Mouse (Mus musculus): ENCODE results near the gene AI837181. TPM values are rescaled to one million over a fixed set of nuclear protein-coding genes. Genes with fewer than 3 reads are reported as not detected.

The AI837181 gene
- polyA plus RNA-seq (2015; fragmentation: Nextera tagmentation; extraction: Ambion mirVana) = 84.7 and 87.3 TPM in 2 replicates

DNA sequence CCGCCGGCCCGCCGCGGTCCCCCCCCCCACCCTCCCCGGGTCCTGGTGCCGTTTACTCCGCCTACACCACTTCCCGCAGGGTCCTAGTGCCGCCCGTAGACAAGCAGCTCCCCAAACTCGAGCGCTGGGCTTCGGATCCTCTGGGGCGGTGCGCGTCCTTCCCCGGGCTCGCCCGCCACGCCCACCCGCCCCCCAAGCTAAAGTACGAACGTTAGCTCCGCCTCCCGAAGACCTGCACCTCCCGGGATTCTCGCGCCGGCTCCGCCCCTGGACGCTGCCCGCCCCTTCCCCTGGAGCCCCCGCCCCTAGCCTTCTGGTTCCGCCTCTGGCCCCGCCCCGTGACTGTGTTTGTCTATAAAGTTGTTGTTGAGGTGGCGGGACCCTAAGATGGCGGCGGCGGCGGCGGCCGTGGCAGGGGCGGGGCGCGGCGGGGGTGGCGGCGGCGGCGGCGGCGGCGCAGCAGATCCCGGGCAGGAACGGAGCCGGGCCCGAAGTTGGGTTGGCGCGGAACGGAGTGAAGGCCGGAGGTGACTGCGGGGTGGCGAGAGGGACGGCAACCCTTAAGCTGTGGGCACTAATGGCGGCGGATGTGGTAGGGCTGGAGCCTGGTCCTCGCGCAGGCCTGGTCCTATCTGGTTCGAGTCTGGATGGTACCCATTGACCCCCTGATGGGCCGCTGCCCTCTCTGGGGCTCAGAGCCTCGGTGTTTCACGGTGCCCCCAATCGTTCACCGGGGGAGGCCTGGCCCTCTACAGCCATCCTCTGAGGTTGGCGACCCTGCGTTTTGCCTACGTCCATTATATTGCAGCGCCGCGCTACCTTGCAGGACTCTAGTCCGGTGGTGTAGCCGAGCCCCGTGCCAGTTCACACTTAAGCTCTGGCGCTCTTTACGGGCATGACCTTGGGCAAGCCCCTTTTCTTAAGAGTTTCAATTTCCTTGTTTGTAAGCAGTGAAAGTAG is at the start of gene AI837181, which contains the start of gene Drap1:
Gene AI837181 (plus strand): TSS at position 363 of the 960 bp plus-strand sequence.
Gene Drap1 (minus strand): TSS at position 198 of the 960 bp plus-strand sequence.
- peaks cover 41% of the 10 kb centered on the region for H3K36me3 ChIP-seq
- peak within 1 kb of the TSS; percentile 88 for H3K4me3 ChIP-seq (replicated peaks)
- peaks cover 53% of the 10 kb centered on the region for H3K4me1 ChIP-seq
- H3K27me3 ChIP-seq (replicated peaks) = no peaks in the 10 kb centered on the region
- peak within 1 kb of the TSS; percentile 93 for H3K9ac ChIP-seq (replicated peaks)
- no peaks in the 10 kb centered on the region for H3K9me3 ChIP-seq (replicated peaks)
- peak; percentile 94 for ATAC-seq (ENCODE audit: low FRiP score)
- H3K4me2 ChIP-seq = peak within 1 kb of the TSS; percentile 90
- H3K27ac ChIP-seq (replicated peaks) = peak within 1 kb of the TSS; percentile 95
- WGBS = under 1% methylated on average over 75 of the region's 87 CpGs

DNA sequence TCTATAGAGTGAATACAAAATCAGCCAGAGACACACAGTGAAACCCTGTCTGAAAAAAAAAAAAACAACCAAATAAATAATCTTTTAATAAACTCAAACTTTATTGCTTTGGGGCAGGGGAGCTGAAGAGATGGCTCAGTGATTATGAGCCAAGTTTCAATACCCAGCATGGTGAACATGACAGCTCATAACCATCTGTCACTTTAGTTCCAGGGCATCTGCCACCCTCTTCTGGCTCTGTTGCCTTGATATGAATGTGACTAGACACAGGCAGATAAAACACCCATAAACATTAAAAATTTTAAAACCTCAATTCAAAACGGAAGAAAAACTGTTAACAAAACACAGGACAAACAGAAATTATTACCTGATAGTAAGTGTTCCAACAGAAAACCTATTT is 47.5 kb upstream of the AI837181 start:
- no peak overlapping the region for H3K27ac ChIP-seq (replicated peaks)
- H3K9ac ChIP-seq (replicated peaks) = no peak overlapping the region
- H3K4me2 ChIP-seq = no peak overlapping the region
- ATAC-seq (ENCODE audit: low FRiP score) = no peak
- 87% methylated on average over 1 of the region's 1 CpGs for WGBS
- H3K4me1 ChIP-seq = no peaks in the 10 kb centered on the region
- H3K27me3 ChIP-seq (replicated peaks) = no peaks in the 10 kb centered on the region
- no peak overlapping the region for H3K4me3 ChIP-seq (replicated peaks)
- H3K36me3 ChIP-seq = peaks cover 88% of the 10 kb centered on the region
- H3K9me3 ChIP-seq (replicated peaks) = no peaks in the 10 kb centered on the region

DNA sequence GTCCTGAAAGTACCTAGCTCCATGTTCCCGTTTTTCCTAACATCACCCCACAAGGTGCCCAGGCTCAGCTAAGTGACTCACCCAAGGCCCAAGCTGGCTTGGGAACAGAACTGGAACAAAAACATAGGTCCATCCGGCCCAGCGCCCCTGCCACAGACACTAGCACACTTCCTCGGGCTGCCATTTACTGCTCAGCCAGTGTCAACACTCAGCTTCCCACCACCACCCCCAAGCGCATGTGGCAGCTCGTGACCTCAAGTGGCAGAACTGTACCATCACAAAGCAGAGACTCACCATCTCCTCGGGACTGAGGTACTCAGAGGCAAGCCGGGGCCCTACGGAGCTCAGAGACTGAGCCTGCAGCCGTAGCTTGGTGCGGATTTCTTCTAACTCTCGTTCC is 41.6 kb upstream of the AI837181 start:
- Histone ChIP-seq H3K9ac (replicated peaks) (no peak overlapping the region), H3K9me3 (replicated peaks) (no peaks in the 10 kb centered on the region), H3K4me3 (replicated peaks) (no peak overlapping the region), H3K27ac (replicated peaks) (no peak overlapping the region), H3K4me2 (no peak overlapping the region), H3K36me3 (peaks cover 76% of the 10 kb centered on the region), H3K4me1 (peaks cover 21% of the 10 kb centered on the region), H3K27me3 (replicated peaks) (no peaks in the 10 kb centered on the region)
- ATAC-seq (ENCODE audit: low FRiP score) = no peak
- 99% methylated on average over 12 of the region's 12 CpGs for WGBS

DNA sequence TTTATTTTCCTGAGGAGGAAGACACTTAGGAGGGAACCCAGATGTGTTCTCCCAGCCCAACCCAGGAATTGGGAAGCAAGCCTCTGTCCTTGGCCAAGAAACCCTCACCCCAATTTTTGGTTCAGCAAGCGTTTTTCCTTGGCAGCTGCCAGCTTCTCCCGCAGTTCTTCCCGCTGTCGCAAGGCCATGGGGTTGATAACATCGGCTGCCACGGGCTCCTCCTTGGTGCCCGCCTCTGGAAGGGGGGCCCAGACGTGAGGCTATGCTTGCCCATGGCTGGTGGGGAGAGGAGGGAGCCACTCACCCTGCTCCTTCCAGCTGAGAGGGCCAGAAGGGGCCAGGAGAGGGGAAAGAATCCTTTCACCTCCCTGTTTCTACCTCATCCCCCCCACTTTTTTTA is 40.2 kb upstream of the AI837181 start:
- Histone ChIP-seq H3K27ac (replicated peaks) (no peak overlapping the region), H3K4me3 (replicated peaks) (no peak overlapping the region), H3K27me3 (replicated peaks) (no peaks in the 10 kb centered on the region), H3K4me1 (peaks cover 29% of the 10 kb centered on the region), H3K36me3 (peaks cover 62% of the 10 kb centered on the region), H3K4me2 (no peak overlapping the region), H3K9me3 (replicated peaks) (no peaks in the 10 kb centered on the region), H3K9ac (replicated peaks) (no peak overlapping the region)
- 90% methylated on average over 8 of the region's 8 CpGs for WGBS
- no peak for ATAC-seq (ENCODE audit: low FRiP score)

DNA sequence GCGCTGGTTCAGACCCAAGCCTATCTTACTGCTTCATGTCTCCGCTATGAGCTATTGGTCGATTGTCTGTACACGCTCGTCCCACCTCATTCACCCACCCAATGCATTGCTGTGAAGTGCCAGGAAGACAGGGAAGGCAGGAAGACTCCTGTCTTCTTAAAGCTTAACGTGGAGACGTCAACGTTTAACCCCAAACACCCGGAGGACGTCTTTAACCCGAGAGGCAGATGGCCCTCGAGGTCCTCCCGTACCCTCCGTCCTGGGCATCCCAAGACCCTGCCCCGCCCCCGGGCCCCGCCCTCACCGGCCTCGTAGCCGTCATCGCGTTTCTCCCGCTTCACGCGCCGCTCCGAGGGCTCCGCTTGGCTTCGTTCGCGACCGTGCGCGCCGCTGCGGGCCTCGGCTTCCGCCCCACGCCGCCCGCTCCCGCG is 36.9 kb upstream of the AI837181 start:
- ATAC-seq (ENCODE audit: low FRiP score) = peak; percentile 37; the same call in 1 of the 2 replicates
- peaks cover 44% of the 10 kb centered on the region for H3K4me1 ChIP-seq
- H3K4me3 ChIP-seq (replicated peaks) = peak overlapping the region; percentile 86
- H3K9me3 ChIP-seq (replicated peaks) = no peaks in the 10 kb centered on the region
- no peaks in the 10 kb centered on the region for H3K27me3 ChIP-seq (replicated peaks)
- peaks cover 29% of the 10 kb centered on the region for H3K36me3 ChIP-seq
- H3K9ac ChIP-seq (replicated peaks) = peak overlapping the region; percentile 80
- peak overlapping the region; percentile 85 for H3K27ac ChIP-seq (replicated peaks)
- under 1% methylated on average over 41 of the region's 43 CpGs for WGBS
- H3K4me2 ChIP-seq = peak overlapping the region; percentile 91

DNA sequence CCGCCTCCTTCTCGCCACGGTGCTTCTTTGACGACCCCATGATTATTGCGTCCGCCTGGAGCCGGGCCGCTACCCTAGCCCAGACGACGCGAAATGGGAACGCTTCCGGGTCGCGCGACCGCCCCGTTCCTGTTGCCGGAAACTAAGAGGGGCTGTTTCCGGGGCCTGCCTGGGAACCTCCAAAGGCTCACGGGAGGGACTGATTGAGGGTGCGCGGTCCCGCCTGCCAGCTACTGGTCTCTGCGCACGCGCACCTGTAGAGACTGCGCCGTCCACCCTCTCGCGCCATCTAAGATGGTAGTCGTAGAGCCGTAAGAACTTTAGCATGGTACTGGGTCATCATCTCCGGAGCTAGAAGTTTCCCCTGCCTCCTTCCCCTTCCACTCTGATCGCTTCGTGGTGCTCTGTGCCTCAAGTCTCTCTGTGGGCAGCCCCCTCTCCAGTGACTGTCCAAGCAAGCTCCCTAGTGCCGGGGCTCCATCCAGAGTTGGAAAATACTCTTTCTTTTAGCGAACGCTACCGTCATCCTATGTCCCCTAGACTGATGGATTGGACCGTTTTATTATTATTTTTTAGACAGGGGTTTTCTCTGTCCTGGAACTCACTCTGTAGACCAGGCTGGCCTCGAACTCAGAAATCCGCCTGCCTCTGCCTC is 36.2 kb upstream of the AI837181 start, which contains the start of gene Sart1:
Gene Sart1 (minus strand): TSS at position 116 of the 655 bp plus-strand sequence.
- peak within 1 kb of the TSS; percentile 86 for H3K4me3 ChIP-seq (replicated peaks)
- H3K9ac ChIP-seq (replicated peaks) = peak within 1 kb of the TSS; percentile 80
- no peaks in the 10 kb centered on the region for H3K27me3 ChIP-seq (replicated peaks)
- peaks cover 22% of the 10 kb centered on the region for H3K36me3 ChIP-seq
- H3K9me3 ChIP-seq (replicated peaks) = no peaks in the 10 kb centered on the region
- peak within 1 kb of the TSS; percentile 85 for H3K27ac ChIP-seq (replicated peaks)
- WGBS = 2% methylated on average over 42 of the region's 43 CpGs
- H3K4me1 ChIP-seq = peaks cover 44% of the 10 kb centered on the region
- H3K4me2 ChIP-seq = peak within 1 kb of the TSS; percentile 91
- peak; percentile 96 for ATAC-seq (ENCODE audit: low FRiP score)

DNA sequence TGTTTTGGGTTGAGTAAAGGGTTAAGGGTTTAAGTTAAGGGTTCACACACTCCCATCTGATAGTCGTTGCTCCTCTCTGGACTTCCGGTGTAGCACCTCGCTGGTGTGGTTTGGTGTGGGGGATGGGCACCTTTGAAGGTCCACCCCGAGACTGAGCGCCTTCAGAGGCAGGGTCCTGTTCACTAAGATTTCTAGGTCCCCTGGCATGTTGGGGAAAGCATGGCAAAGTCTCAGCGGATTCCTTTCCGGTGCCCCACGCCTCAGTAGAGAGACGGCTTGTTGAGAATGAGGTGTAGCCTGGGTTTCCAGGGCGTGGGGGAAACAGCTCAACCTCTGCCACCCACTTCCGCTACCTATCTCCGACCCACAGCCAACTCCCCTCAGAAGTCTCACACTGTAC is 35.3 kb upstream of the AI837181 start:
- peak overlapping the region; percentile 91 for H3K4me2 ChIP-seq
- H3K36me3 ChIP-seq = peaks cover 12% of the 10 kb centered on the region
- H3K9me3 ChIP-seq (replicated peaks) = no peaks in the 10 kb centered on the region
- H3K4me1 ChIP-seq = peaks cover 44% of the 10 kb centered on the region
- 62% methylated on average over 12 of the region's 12 CpGs for WGBS
- no peaks in the 10 kb centered on the region for H3K27me3 ChIP-seq (replicated peaks)
- H3K27ac ChIP-seq (replicated peaks) = no peak overlapping the region
- H3K4me3 ChIP-seq (replicated peaks) = peak overlapping the region; percentile 86
- H3K9ac ChIP-seq (replicated peaks) = peak overlapping the region; percentile 77
- ATAC-seq (ENCODE audit: low FRiP score) = no peak

DNA sequence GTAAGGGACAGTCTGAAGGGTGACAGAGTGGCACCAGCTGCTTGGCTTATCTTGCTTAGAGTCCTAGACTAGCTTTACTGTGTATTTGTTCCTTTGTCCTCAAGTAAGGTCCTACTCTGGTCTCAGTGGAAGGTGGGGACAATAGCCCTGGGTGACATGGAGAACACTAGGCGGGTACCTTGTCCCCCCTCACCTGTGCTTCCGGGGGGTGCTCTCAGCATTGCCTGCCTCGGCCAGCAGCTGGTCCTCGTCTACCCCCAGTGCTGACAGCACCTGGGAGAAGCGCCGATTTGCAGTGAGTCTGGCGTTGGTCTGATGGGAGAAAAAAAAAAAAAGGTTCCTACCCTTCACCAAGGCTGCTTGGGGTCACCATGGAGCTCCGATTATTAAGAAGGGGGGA is 34.5 kb upstream of the AI837181 start:
- peak overlapping the region; percentile 91 for H3K4me2 ChIP-seq
- no peak for ATAC-seq (ENCODE audit: low FRiP score)

DNA sequence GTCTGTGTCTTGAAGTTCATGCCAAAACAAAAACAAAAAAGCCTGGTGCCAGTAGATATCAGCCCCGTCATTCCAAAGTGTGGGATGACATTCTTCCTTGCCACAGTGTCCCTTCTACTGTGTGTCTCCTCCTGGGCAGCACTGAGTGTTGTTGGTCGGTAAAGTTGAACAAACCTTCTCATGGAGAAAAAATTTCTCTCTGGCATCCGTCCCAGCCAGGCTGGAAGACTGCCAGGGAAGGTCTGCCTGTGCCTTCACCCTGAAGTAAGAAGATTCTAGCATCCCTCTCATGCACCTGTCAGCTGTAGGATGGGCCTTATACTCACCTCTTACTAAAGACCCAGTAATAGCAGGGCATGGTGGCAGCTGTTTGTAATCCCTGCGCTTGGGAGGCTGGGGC is 32.1 kb upstream of the AI837181 start:
- ATAC-seq (ENCODE audit: low FRiP score) = no peak

More for the DNA sequence above, 34.5 kb upstream of the AI837181 start:
- 90% methylated on average over 8 of the region's 8 CpGs for whole genome bisulfite sequencing
- Histone ChIP-seq H3K27me3 (replicated peaks) (no peaks in the 10 kb centered on the region), H3K4me3 (replicated peaks) (peak overlapping the region; percentile 86; the same call in 1 of the 2 replicates), H3K27ac (replicated peaks) (no peak overlapping the region), H3K9ac (replicated peaks) (no peak overlapping the region), H3K9me3 (replicated peaks) (no peaks in the 10 kb centered on the region), H3K36me3 (peaks cover 5% of the 10 kb centered on the region), H3K4me1 (peaks cover 44% of the 10 kb centered on the region)

DNA sequence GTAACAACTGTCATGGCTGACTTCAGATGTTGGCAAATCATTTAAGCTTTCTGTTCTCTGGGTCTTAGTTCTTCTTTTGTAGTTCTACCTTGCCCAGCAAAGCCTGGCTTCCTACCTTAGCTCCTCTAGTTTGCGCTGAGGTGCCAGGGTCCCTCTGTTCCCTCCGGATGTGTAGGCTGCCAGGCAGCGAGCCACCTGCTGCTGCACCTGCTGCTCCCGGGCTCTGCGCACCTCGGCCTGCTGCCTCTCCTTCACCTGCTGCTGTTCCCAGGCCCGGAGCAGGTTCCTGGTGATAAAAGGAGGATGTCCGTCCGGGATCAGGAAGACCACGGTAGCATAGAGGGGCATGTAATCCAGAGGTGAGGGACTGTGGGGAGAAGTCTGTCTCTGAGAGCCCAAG is 30.8 kb upstream of the AI837181 start:
- WGBS = 58% methylated on average over 10 of the region's 10 CpGs
- H3K9ac ChIP-seq (replicated peaks) = no peak overlapping the region

More for the DNA sequence above, 32.1 kb upstream of the AI837181 start:
- H3K9ac ChIP-seq (replicated peaks) = no peak overlapping the region
- peaks cover 23% of the 10 kb centered on the region for H3K4me1 ChIP-seq
- no peaks in the 10 kb centered on the region for H3K9me3 ChIP-seq (replicated peaks)
- no peak overlapping the region for H3K4me3 ChIP-seq (replicated peaks)
- no peaks in the 10 kb centered on the region for H3K36me3 ChIP-seq
- no peak overlapping the region for H3K4me2 ChIP-seq
- H3K27ac ChIP-seq (replicated peaks) = no peak overlapping the region
- no peaks in the 10 kb centered on the region for H3K27me3 ChIP-seq (replicated peaks)
- 72% methylated on average over 4 of the region's 4 CpGs for WGBS

DNA sequence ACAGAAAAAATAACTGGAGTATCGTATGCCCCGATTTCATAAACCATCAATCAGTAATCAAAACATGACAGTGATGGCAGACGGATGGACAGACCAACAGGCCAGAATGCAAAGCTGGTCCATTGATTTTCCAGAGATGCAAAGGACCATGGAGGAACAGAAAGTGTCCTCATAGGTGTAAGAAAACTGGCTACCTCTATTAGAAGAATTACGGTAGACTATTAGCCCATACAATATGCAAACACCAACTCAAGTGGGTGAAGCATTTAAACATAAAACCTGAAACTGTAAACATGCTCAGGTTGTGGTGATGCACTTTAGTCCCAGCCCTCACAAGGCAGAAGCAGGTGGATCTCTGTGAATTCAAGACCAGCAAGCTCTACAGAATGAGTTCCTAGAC is 29.6 kb upstream of the AI837181 start:
- WGBS = 73% methylated on average over 4 of the region's 4 CpGs
- Histone ChIP-seq H3K27ac (replicated peaks) (no peak overlapping the region), H3K36me3 (no peaks in the 10 kb centered on the region), H3K4me1 (peaks cover 9% of the 10 kb centered on the region), H3K9ac (replicated peaks) (no peak overlapping the region), H3K4me3 (replicated peaks) (no peak overlapping the region), H3K4me2 (no peak overlapping the region), H3K27me3 (replicated peaks) (no peaks in the 10 kb centered on the region), H3K9me3 (replicated peaks) (no peaks in the 10 kb centered on the region)
- ATAC-seq (ENCODE audit: low FRiP score) = no peak

More for the DNA sequence above, 30.8 kb upstream of the AI837181 start:
- Histone ChIP-seq H3K4me1 (peaks cover 21% of the 10 kb centered on the region), H3K27ac (replicated peaks) (no peak overlapping the region), H3K4me2 (no peak overlapping the region), H3K4me3 (replicated peaks) (no peak overlapping the region), H3K27me3 (replicated peaks) (no peaks in the 10 kb centered on the region), H3K9me3 (replicated peaks) (no peaks in the 10 kb centered on the region), H3K36me3 (no peaks in the 10 kb centered on the region)
- no peak for ATAC-seq (ENCODE audit: low FRiP score)
